Mouse (Mus musculus) E14TG2a.4 (cell line): ENCODE results near the gene Pbxip1.

Experiments
- CTCF ChIP-seq: conservative IDR thresholded peaks from 2 replicates; pipeline ENCODE4 v1.5.1; 2014; ENCODE audit warnings: low read length
- NANOG ChIP-seq: IDR thresholded peaks from 2 replicates; pipeline ENCODE4 v1.6.1; 2014; ENCODE audit warnings: borderline replicate concordance, low read length, mixed read lengths
- POU5F1 ChIP-seq: IDR thresholded peaks from 2 replicates; pipeline ENCODE4 v1.6.1; 2014; ENCODE audit warnings: low read length, borderline replicate concordance

- TF ChIP-seq CTCF (no peak), NANOG (no peak), POU5F1 (no peak)
Measured at GRCm38 (mm10) chr3:89479055-89479454, 42.5 kb downstream of the Pbxip1 start.
